Mouse (Mus musculus): Measurements from ENCODE around the gene Olfr776.
A peak's percentile ranks its signal among the peaks of the same experiment; 100 is the strongest.
"Not testable (repeated sequence)": the region's sequence is repeated elsewhere in the genome, so short reads cannot be mapped to it uniquely, and the experiment has no call there.

Olfr776 gene

GRCm38 (mm10) chr10:129258827-129259226 lies at the start of gene Olfr776:
Olfr776 (plus strand) TSS chr10:129259127.
- no peak for DNase-seq (ENCODE audit: inconsistent ontology term)

GRCm38 (mm10) chr10:129230737-129231136 lies 28.2 kb upstream of the Olfr776 start:
- no peak for DNase-seq (ENCODE audit: inconsistent ontology term)

GRCm38 (mm10) chr10:129235904-129236303 lies 23.0 kb upstream of the Olfr776 start, which contains the start of gene Olfr774:
Olfr774 (plus strand) TSS chr10:129236204.
- DNase-seq (ENCODE audit: inconsistent ontology term): no peak

GRCm38 (mm10) chr10:129248112-129248511 lies 10.8 kb upstream of the Olfr776 start, which contains the start of gene Olfr775:
Olfr775 (plus strand) TSS chr10:129248412.
- no peak for DNase-seq (ENCODE audit: inconsistent ontology term)

GRCm38 (mm10) chr10:129271081-129271535 lies 12.2 kb downstream of the Olfr776 start, which contains the start of gene Olfr777:
Olfr777 (minus strand) TSS chr10:129271485.
- peak; percentile 90 for DNase-seq (ENCODE audit: inconsistent ontology term)

- not testable (repeated sequence) for DNase-seq (ENCODE audit: inconsistent ontology term)
These were observed 54.0 kb downstream of the Olfr776 start for GRCm38 (mm10) chr10:129312973-129313372.

- not testable (repeated sequence) for DNase-seq (ENCODE audit: inconsistent ontology term)
These were observed 54.6 kb downstream of the Olfr776 start for GRCm38 (mm10) chr10:129313521-129313920.

Data from Muller cell, postnatal 12 days (primary cell).